Mouse (Mus musculus): ENCODE measurements around the gene Ppdpf.
"Not testable (repeated sequence)": the region's sequence is repeated elsewhere in the genome, so short reads cannot be mapped to it uniquely, and the experiment has no call there.

Ppdpf gene

GRCm38 (mm10) chr2:181159091-181159514 lies 27.9 kb upstream of the Ppdpf start:
- no peak for DNase-seq (ENCODE audit: low read depth, low spot score)

DNA sequence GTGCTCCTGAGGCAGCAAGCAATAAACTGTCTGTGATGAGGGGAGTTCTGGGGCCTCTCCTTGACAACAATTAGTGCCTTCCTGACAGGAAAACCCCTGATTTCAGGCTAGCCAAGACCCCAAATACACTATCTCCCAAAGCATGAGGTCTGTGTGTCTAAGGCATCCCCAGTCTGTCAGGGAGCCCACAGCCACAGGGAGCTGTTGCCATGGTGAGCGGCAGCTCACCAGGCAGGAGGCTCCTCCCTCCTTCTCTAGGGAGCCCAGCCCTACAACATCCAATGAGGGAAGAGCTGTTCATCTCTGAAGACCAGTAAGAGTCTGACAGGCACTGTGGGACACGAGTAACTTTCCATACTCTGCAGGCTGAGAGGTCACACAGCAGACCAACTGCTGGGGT lies 27.3 kb upstream of the Ppdpf start:
- no peak for DNase-seq (ENCODE audit: low read depth, low spot score)

GRCm38 (mm10) chr2:181160821-181161220 lies 26.2 kb upstream of the Ppdpf start:
- no peak for DNase-seq (ENCODE audit: low read depth, low spot score)

- no peak for DNase-seq (ENCODE audit: low read depth, low spot score)
These were observed 20.6 kb upstream of the Ppdpf start for GRCm38 (mm10) chr2:181166469-181166868.

DNA sequence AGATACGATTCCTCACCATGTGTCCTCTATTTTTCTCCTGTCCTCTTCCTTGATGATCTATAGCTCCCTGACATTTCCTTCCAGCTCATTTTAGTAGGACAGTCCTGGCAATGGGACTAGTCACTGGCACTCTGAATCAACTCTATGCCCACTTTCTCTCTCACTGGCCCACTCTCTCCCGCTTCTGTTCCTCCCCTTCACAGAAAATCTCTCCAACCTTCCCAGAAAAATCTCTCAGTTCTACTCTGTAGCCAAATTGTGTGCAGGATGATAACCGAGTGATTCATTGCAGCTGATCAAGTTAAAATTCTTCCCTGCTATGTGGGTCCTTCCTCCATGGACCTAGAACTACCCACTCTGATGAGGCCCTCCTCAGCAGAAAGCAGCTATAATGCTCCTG lies 12.4 kb upstream of the Ppdpf start:
- no peak for DNase-seq (ENCODE audit: low read depth, low spot score)

- no peak for DNase-seq (ENCODE audit: low read depth, low spot score)
These were observed 9.0 kb upstream of the Ppdpf start for GRCm38 (mm10) chr2:181178015-181178414.

GRCm38 (mm10) chr2:181178471-181178870 lies 8.6 kb upstream of the Ppdpf start:
- DNase-seq (ENCODE audit: low read depth, low spot score), result no peak

GRCm38 (mm10) chr2:181180898-181181297 lies 6.1 kb upstream of the Ppdpf start:
- no peak for DNase-seq (ENCODE audit: low read depth, low spot score)

DNA sequence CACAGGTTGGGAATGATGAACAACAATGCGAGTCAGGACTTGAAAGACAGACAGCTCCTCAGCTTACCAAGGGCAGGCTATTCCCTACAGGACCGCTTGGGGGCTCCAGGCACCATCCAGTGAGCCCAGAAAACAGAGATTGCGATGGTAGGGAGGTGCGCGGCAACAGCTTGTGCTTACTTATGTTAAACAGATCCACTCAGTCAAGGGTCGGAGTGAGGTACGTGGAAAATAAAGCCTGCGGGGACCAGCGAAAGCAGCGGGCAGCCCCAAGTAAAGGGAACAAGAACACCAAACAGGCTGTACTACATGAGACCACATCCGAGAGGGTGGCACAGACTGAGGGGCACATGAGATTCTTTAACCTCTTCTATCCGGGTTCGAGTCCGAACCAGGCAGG lies 412 bp upstream of the Ppdpf start:
- DNase-seq (ENCODE audit: low read depth, low spot score), result peak; percentile 65

DNA sequence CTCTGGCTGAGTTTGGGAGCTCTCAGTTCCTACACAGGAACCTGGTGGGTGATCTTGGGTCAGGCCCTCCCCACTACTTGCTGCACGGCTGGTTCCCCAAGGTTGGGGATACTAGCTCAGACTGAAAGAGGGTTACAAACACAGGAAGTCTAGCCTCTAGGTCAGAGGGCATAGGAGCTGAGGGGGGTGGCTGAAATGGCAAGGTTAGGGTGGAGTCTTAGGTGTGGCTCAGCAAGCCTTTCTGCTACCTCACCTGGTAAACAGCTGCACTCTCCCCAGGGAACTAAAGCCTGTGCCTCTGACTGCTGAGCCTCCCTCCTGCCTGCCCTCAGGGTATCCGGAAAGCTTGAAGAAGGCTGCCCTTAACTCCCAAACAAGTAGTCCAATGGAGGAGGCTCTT lies 1.6 kb downstream of the Ppdpf start:
- no peak for DNase-seq (ENCODE audit: low read depth, low spot score)

GRCm38 (mm10) chr2:181189321-181189720 lies 2.3 kb downstream of the Ppdpf start:
- DNase-seq (ENCODE audit: low read depth, low spot score), result no peak

DNA sequence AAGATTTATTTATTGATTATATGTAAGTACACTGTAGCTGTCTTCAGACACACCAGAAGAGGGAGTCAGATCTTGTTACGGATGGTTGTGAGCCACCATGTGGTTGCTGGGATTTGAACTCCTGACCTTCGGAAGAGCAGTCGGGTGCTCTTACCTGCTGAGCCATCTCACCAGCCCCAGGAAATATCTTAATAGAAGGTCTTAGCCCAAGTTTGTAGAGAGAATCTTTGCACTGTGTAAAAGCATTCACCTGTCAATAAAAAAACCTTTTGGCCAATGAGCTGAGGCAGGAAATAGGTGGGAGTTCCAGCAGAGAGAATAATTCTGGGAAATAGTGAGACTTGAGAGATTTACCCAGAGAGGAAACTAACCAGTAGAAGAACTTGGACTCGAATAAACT lies 4.3 kb downstream of the Ppdpf start:
- not testable (repeated sequence) for DNase-seq (ENCODE audit: low read depth, low spot score)

DNA sequence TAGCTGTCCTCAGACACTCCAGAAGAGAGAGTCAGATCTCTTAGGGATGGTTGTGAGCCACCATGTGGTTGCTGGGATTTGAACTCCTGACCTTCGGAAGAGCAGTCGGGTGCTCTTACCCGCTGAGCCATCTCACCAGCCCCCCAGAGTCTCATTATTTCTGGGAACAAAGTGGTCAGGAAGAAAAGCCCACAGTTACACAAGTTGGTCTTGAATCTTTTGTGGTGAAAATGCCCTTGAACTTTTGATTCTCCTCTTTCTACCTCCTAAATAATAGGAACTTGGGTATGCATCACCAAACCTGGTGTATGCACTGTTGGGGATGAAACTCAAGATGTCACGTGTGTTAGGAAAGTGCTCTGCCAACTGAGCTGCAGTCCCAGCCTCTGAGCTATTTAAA lies 4.9 kb downstream of the Ppdpf start:
- no peak for DNase-seq (ENCODE audit: low read depth, low spot score)

- DNase-seq (ENCODE audit: low read depth, low spot score), result no peak
These were observed 6.0 kb downstream of the Ppdpf start for GRCm38 (mm10) chr2:181193044-181193443.

DNA sequence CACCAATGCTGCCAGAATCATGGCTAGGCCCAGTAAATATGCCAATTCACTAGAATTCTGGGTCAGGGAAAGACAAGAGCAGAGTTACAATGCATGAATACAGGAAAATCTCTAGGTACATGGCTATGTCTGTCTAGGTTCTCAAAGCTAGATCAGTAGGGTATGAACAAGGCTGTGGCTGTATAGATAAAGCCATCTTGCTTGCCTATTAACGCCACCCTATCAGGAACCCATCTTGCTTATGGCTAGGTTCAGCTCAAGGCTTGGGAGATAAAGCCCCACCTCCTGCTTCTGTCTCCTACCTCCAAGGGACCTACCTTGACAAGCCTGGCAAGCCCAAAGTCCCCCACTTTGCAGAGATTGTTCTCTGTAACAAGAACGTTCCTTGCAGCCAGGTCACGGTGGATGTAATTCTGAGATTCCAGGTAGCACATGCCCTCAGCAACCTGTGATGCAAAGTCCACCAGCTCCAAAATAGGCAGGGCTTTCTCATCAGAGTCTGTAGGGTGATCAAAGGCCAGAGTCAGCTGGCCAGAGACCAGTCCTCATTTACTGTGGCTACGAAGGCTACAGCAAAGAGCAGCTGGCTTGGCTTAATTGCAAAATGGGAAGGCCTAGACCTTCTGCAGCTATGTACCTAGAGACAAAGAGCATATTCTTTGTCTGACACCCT lies 9.7 kb downstream of the Ppdpf start:
- DNase-seq (ENCODE audit: low read depth, low spot score), result no peak

GRCm38 (mm10) chr2:181201606-181202005 lies 14.6 kb downstream of the Ppdpf start:
- DNase-seq (ENCODE audit: low read depth, low spot score), result no peak

- DNase-seq (ENCODE audit: low read depth, low spot score), result no peak
These were observed 15.4 kb downstream of the Ppdpf start, which contains the start of gene Ptk6 for GRCm38 (mm10) chr2:181202422-181202821. Gene Ptk6 (minus strand): TSS chr2:181202789.

DNA sequence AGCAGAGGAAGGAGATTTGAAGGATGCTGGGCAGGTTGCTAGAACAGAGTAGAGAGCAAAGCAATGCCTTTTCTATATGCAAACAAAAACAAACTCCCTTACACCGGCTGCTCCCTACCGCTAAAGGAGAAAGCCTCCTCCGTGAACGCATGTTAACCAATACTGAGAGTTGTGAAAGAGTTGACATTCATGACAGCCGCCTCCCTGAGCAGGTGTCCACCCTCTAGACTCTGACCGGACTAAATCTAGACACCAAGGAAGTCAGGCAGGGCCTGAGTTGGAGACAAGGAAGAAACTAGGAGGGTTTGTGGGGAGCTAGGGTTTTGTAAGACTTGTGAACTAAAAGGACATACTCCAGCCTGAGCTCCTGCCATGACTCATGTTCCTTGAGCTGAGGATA lies 15.8 kb downstream of the Ppdpf start:
- no peak for DNase-seq (ENCODE audit: low read depth, low spot score)

DNA sequence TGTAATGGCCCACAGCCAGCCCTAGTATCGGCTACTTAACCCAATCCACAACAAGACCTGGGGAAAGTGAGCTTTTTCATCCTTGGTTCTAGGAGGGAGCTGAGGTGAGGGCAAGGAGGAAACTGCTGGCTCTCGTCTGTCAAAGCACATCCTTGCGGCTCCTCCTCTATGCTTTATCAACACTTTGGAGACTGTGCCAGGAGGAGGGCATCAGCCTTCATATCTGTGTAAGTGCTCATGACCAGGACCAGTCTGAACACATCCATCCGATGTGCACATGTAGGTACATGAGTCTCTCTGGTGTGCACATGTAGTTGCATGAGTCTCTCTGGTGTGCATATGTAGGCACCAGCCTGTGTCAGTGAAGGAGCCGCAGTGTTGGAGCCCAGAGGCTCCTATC lies 18.6 kb downstream of the Ppdpf start:
- no peak for DNase-seq (ENCODE audit: low read depth, low spot score)

DNA sequence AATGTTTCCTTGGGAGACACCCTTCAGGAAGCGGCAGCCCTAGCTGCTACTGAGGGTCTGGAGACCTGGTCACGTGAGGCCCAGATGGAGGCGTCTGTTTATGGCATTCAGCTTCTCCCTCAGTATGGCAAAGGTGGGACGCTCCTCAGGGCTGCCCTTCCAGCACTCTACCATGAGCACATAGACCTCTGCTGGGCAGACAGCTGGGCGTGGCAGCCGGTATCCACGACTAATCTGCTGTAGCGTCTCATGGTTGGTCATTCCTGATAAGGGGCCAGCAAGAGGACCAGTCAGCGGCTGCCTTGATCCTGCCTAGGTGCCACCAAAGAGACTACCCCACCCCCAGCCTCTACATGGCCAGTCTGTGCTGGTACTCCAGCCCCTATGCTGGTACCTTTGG lies 19.1 kb downstream of the Ppdpf start:
- no peak for DNase-seq (ENCODE audit: low read depth, low spot score)

GRCm38 (mm10) chr2:181212389-181213020 lies 25.5 kb downstream of the Ppdpf start:
- no peak for DNase-seq (ENCODE audit: low read depth, low spot score)

GRCm38 (mm10) chr2:181213021-181213445 lies 26.0 kb downstream of the Ppdpf start, which contains the start of gene Srms:
Gene Srms (minus strand): TSS chr2:181213185.
- DNase-seq (ENCODE audit: low read depth, low spot score), result no peak

DNA sequence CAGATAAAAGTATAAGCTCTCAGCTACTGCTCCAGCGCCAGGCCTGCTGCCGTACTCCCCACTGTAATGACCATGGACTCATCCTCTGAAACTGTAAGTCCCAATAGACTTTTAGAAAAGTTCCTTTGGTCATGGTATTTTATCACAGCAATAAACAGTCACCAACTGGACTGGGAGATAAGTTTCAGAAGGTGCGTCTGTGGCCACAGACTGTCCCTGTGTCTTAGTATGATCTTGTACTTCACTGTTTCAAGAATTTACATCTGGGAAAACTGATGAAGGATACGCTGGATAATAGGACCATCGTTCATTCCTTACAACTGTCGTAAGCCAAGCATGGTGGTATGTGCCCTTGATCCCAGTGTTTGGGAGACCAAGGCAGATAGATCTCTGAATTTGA lies 29.0 kb downstream of the Ppdpf start:
- no peak for DNase-seq (ENCODE audit: low read depth, low spot score)
